Mouse (Mus musculus) cortical plate, adult 2 months (tissue): ENCODE results near the gene Dcaf4.

Source experiments
- CTCF ChIP-seq: fragments of 200-500 bp; IDR thresholded peaks from 2 replicates; pipeline ENCODE4 v1.5.1; 2011; ENCODE audit warnings: mild to moderate bottlenecking, control low read depth, low read length; ENCODE audit not compliant: insufficient read depth; ENCODE audit errors: extremely low read depth
- POLR2A ChIP-seq: fragments of 200-500 bp; IDR thresholded peaks from 2 replicates; pipeline ENCODE4 v1.6.1; 2011; ENCODE audit warnings: mild to moderate bottlenecking, low read length, control low read depth; ENCODE audit not compliant: insufficient read depth; ENCODE audit errors: extremely low read depth

DNA sequence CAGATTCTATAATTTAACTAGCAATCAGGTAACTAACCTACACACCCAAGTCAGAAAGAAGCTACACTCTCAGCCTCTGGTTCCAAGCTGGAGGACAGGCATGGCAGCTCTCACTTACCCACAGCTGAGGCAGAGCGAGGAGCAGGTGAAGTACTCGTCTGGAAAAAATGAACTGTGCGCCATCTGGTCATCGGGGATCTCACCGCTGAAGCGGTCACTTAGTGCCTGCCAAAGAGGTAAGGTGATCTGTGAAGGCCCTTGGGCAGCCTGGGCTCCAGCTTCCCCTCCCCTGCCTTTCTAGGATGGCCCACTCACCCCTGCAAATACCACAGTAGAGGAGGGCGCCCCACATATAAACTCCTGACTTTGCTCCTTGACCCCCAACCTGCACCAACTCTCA is 38.2 kb downstream of the Dcaf4 start:
- TF ChIP-seq POLR2A = no peak
- no peak for TF ChIP-seq CTCF
